Mouse (Mus musculus): Measurements from ENCODE around the gene Card10. TPM values are rescaled to one million over a fixed set of nuclear protein-coding genes. Genes with fewer than 3 reads are reported as not detected.

Gene Card10
- polyA plus RNA-seq, 1 experiment from 2014 or later: 6.3 TPM

Other genes with a start within 250 kb of the Card10 start
- 38.2 and 88.5 TPM in 2 replicates for gene Rac2, start 230.3 kb downstream of the Card10 start, polyA plus RNA-seq (2015; fragmentation: Nextera tagmentation; extraction: Ambion mirVana)
- gene Cyth4, start 206.0 kb downstream of the Card10 start, polyA plus RNA-seq (2015; fragmentation: Nextera tagmentation; extraction: Ambion mirVana): 7.0 and 9.6 TPM in 2 replicates
- gene Elfn2, start 84.3 kb downstream of the Card10 start, polyA plus RNA-seq (2015; fragmentation: Nextera tagmentation; extraction: Ambion mirVana): 0.16 and 0.55 TPM in 2 replicates
- 19.6 and 19.8 TPM in 2 replicates for gene Mfng, start 29.6 kb downstream of the Card10 start, polyA plus RNA-seq (2015; fragmentation: Nextera tagmentation; extraction: Ambion mirVana)
- gene Cdc42ep1, start 39.6 kb upstream of the Card10 start, polyA plus RNA-seq (2015; fragmentation: Nextera tagmentation; extraction: Ambion mirVana): 29.4 and 38.7 TPM in 2 replicates
- gene Lgals2, start 52.5 kb upstream of the Card10 start, polyA plus RNA-seq (2015; fragmentation: Nextera tagmentation; extraction: Ambion mirVana): 2.2 TPM in 1 of 2 replicates, not detected in the other
- gene Gga1, start 74.1 kb upstream of the Card10 start, polyA plus RNA-seq (2015; fragmentation: Nextera tagmentation; extraction: Ambion mirVana): 44.9 and 48.9 TPM in 2 replicates
- gene Gm49510, start 96.6 kb upstream of the Card10 start, polyA plus RNA-seq (2015; fragmentation: Nextera tagmentation; extraction: Ambion mirVana): 0.20 and 0.41 TPM in 2 replicates
- 19.8 and 20.0 TPM in 2 replicates for gene Sh3bp1, start 96.7 kb upstream of the Card10 start, polyA plus RNA-seq (2015; fragmentation: Nextera tagmentation; extraction: Ambion mirVana)
- gene Pdxp, start 110.9 kb upstream of the Card10 start, polyA plus RNA-seq (2015; fragmentation: Nextera tagmentation; extraction: Ambion mirVana): 16.9 and 18.3 TPM in 2 replicates
- 718 and 722 TPM in 2 replicates for gene Lgals1, start 123.7 kb upstream of the Card10 start, polyA plus RNA-seq (2015; fragmentation: Nextera tagmentation; extraction: Ambion mirVana)
- 28.3 and 33.7 TPM in 2 replicates for gene Nol12, start 131.9 kb upstream of the Card10 start, polyA plus RNA-seq (2015; fragmentation: Nextera tagmentation; extraction: Ambion mirVana)
- gene Triobp, start 144.7 kb upstream of the Card10 start, polyA plus RNA-seq (2015; fragmentation: Nextera tagmentation; extraction: Ambion mirVana): 47.9 and 53.7 TPM in 2 replicates
- gene H1f0, start 225.4 kb upstream of the Card10 start, polyA plus RNA-seq (2015; fragmentation: Nextera tagmentation; extraction: Ambion mirVana): 301 and 315 TPM in 2 replicates
- gene Galr3, start 238.8 kb upstream of the Card10 start, polyA plus RNA-seq (2015; fragmentation: Nextera tagmentation; extraction: Ambion mirVana): not detected in 2 replicates

Data from heart, embryonic 16.5 days (tissue).